Mouse (Mus musculus) erythroblast, embryonic 14.5 days (primary cell): ENCODE data around the gene Stag2.

Experiments used
- GATA1 ChIP-seq: IDR thresholded peaks from 2 replicates; pipeline ENCODE4 v1.6.1; 2012; ENCODE audit warnings: low read length, inconsistent platforms, mixed read lengths
- TAL1 ChIP-seq: IDR thresholded peaks from 3 replicates; pipeline ENCODE4 v1.6.1; 2012; ENCODE audit warnings: low read length, inconsistent platforms, mixed read lengths

DNA sequence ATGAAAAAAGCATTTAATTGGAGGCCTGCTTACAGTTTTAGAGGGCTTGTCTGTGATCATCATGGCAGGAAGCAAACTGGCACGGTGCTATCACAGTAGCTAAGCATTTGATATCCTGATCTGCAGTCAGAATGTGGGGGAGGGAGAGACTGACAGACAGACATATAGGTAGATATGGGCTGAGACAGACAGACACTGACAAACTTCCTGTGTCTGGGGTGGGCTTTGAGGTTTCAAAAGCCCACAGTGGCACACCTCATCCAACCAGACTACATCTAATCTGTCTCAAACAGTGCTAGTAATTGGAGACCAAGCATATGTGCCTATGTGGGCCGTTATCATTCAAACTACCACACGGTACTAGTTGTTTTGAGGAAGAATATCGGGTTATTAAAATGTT, 53.4 kb downstream of the Stag2 start:
- TF ChIP-seq GATA1 (no peak), TAL1 (no peak)
